20 mouse cellular contexts compared by ENCODE assay signal in the genomic region with DNA sequence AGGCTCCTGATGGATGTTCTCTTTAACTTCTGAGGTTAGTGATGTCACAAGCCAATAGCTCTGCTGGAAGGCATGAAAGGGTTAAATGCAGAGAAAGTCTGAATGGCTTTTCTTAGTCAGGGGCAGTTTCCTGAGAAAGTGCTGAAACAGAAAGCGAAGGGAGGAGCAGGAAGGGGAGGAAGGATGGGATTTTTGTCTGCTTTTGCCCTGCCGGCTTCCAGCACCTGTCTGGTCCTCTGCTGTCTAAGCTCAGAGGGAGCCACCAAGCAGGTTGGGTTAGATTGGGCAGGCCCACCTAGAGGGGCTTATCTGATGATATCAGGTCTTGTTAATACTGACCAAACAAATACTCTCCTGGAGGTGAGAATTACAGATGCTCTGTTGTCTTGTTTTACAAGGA. TPM values are rescaled to one million over a fixed set of nuclear protein-coding genes. Genes with fewer than 3 reads are reported as not detected.
A peak's percentile ranks its signal among the peaks of the same experiment; 100 is the strongest.
DNase-seq lines count a peak whose midpoint lies in the region; ATAC-seq lines count a peak whose summit lies in the region.
"Had no signal": no experiment of that assay in that cellular context is flagged by ENCODE, and none has a peak within 500 bp of the region (broad histone marks: within the 10 kb centered on the region; RNA-seq: fewer than 3 reads in every experiment).

No protein-coding gene starts in this region.

- WGBS in hindbrain, embryonic 10.5 days: 13% methylated on average over 2 of the region's 2 CpGs
- WGBS in hindbrain, embryonic 12.5 days: 15% methylated on average over 2 of the region's 2 CpGs
- WGBS in neural tube, embryonic 15.5 days: 18% methylated on average over 2 of the region's 2 CpGs

- H3K9ac ChIP-seq in hindbrain, embryonic 12.5 days: no peak overlapping the region
- no peak overlapping the region for H3K9ac ChIP-seq in neural tube, embryonic 15.5 days (replicated peaks)
- H3K9ac ChIP-seq: embryonic facial prominence, embryonic 12.5 days; forebrain, postnatal 0 days; heart, embryonic 12.5 days had no signal

- peak overlapping the region; percentile 69 for H3K27ac ChIP-seq in hindbrain, embryonic 10.5 days
- no peak overlapping the region for H3K27ac ChIP-seq in hindbrain, embryonic 12.5 days
- no peak overlapping the region for H3K27ac ChIP-seq in neural tube, embryonic 15.5 days (replicated peaks)
- H3K27ac ChIP-seq: embryonic facial prominence, embryonic 12.5 days had no signal

- H3K36me3 ChIP-seq in hindbrain, embryonic 10.5 days: 0 out of 2 replicates have a peak, but pooled peaks cover 7% of the 10 kb centered on the region
- no peaks in the 10 kb centered on the region for H3K36me3 ChIP-seq in hindbrain, embryonic 12.5 days
- no peaks in the 10 kb centered on the region for H3K36me3 ChIP-seq in neural tube, embryonic 15.5 days
- H3K36me3 ChIP-seq: embryonic facial prominence, embryonic 12.5 days; heart, embryonic 12.5 days had no signal

- H3K4me1 ChIP-seq in hindbrain, embryonic 10.5 days (replicated peaks): peaks cover 47% of the 10 kb centered on the region
- peaks cover 28% of the 10 kb centered on the region for H3K4me1 ChIP-seq in hindbrain, embryonic 12.5 days
- H3K4me1 ChIP-seq in neural tube, embryonic 15.5 days: peaks cover 15% of the 10 kb centered on the region

- peaks cover 20% of the 10 kb centered on the region for H3K9me3 ChIP-seq in hindbrain, embryonic 10.5 days
- peaks cover 14% of the 10 kb centered on the region; the same call in 1 of the 2 replicates for H3K9me3 ChIP-seq in hindbrain, embryonic 12.5 days (replicated peaks)
- no peaks in the 10 kb centered on the region for H3K9me3 ChIP-seq in neural tube, embryonic 15.5 days (replicated peaks)
- H3K9me3 ChIP-seq: embryonic facial prominence, embryonic 12.5 days had no signal

- no peak overlapping the region for H3K4me3 ChIP-seq in hindbrain, embryonic 10.5 days
- H3K4me3 ChIP-seq in hindbrain, embryonic 12.5 days: no peak overlapping the region
- H3K4me3 ChIP-seq in neural tube, embryonic 15.5 days (replicated peaks): no peak overlapping the region
- H3K4me3 ChIP-seq: embryonic facial prominence, embryonic 12.5 days; heart, embryonic 12.5 days had no signal

- H3K4me2 ChIP-seq in hindbrain, embryonic 12.5 days (replicated peaks): no peak overlapping the region
- H3K4me2 ChIP-seq in neural tube, embryonic 15.5 days: no peak overlapping the region
- H3K4me2 ChIP-seq: embryonic facial prominence, embryonic 12.5 days; heart, embryonic 12.5 days had no signal

- no peak for ATAC-seq in hindbrain, embryonic 12.5 days (ENCODE audit: low FRiP score)
- no peak for ATAC-seq in neural tube, embryonic 15.5 days (ENCODE audit: low FRiP score)
- ATAC-seq: CD4-positive, CD25-positive, alpha-beta regulatory T cell, adult 4 months; forebrain, postnatal 0 days; hindbrain, embryonic 16.5 days; inflammation-experienced regulatory T-cells, adult 6 months; Patski had no signal

- peak; percentile 33 for DNase-seq in embryo, embryonic 9.5 days (ENCODE audit: extremely low spot score)
- no peak for DNase-seq in embryo, embryonic 11 days
- peak; percentile 11 for DNase-seq in hindbrain, embryonic 10.5 days (ENCODE audit: low spot score)
- peak; percentile 18 for DNase-seq in neural tube, embryonic 10.5 days (ENCODE audit: extremely low spot score, low spot score)
- DNase-seq in gastrocnemius, adult 8-10 months (ENCODE audit: low spot score in 2 of 2): no peak
- DNase-seq: adrenal gland, adult 8-10 months; adrenal gland, postnatal 36 days; B cell, adult 2 months; cerebellum, adult 2 months; cerebellum, postnatal 10 days; forebrain, postnatal 0 days; gastrocnemius, postnatal 25 days had no signal

- H3K27me3 ChIP-seq in hindbrain, embryonic 10.5 days (ENCODE audit: insufficient read depth, poor library complexity, severe bottlenecking): no peaks in the 10 kb centered on the region
- no peaks in the 10 kb centered on the region for H3K27me3 ChIP-seq in hindbrain, embryonic 12.5 days
- H3K27me3 ChIP-seq in neural tube, embryonic 15.5 days (replicated peaks): no peaks in the 10 kb centered on the region
- H3K27me3 ChIP-seq: embryonic facial prominence, embryonic 12.5 days; heart, embryonic 12.5 days had no signal

RNA-seq across cellular contexts. Expression of a gene that starts 8.4 kb away (rescaled TPM):
- polyA plus RNA-seq in hindbrain, embryonic 10.5 days (2016; fragmentation: Nextera tagmentation; extraction: Ambion mirVana): 28.3 and 28.4 TPM in 2 replicates
- polyA plus RNA-seq in hindbrain, embryonic 12.5 days (2016; fragmentation: Nextera tagmentation; extraction: Ambion mirVana): 17.5 and 19.2 TPM in 2 replicates
- polyA plus RNA-seq in neural tube, embryonic 15.5 days (2015; fragmentation: Nextera tagmentation; extraction: Ambion mirVana): 4.0 and 6.7 TPM in 2 replicates
- 1 to 10 TPM; 4.0 to 8.7 (median 6.7) TPM for total RNA-seq in gastrocnemius, adult 8-10 months (2022)
- polyA plus RNA-seq: CD4-positive, CD25-positive, alpha-beta regulatory T cell, adult 4 months; inflammation-experienced regulatory T-cells, adult 6 months had no signal

Comparison
In these comparisons a context has a peak if more than half of its experiments do, and no peak if none do; other contexts are left out.
1. DNase-seq: peak in embryo, embryonic 9.5 days (single experiment), hindbrain, embryonic 10.5 days (single experiment) and neural tube, embryonic 10.5 days (single experiment); none in embryo, embryonic 11 days (single experiment) and gastrocnemius, adult 8-10 months (0 of 2).